Mouse (Mus musculus) small intestine, adult 2 months (tissue): ENCODE measurements around the gene Wwc2. TPM values are rescaled to one million over a fixed set of nuclear protein-coding genes. Genes with fewer than 3 reads are reported as not detected.
A peak's percentile ranks its signal among the peaks of the same experiment; 100 is the strongest.

Source experiments
- H3K27ac ChIP-seq: fragments of 200-500 bp; 2 replicates; pipeline ENCODE4 v1.5.1; 2012; ENCODE audit warnings: low read depth, low read length, control low read depth, inconsistent platforms; ENCODE audit not compliant: insufficient read depth
- H3K27me3 ChIP-seq: fragments of 200-500 bp; 2 replicates; pipeline ENCODE4 v1.6.1; 2012; ENCODE audit warnings: mild to moderate bottlenecking, moderate library complexity, low read length, inconsistent platforms; ENCODE audit not compliant: control insufficient read depth, insufficient read depth
- H3K36me3 ChIP-seq: fragments of 200-500 bp; 2 replicates; pipeline ENCODE4 v1.6.1; 2012; ENCODE audit warnings: mild to moderate bottlenecking, low read length, control low read depth, inconsistent platforms; ENCODE audit not compliant: control insufficient read depth, insufficient read depth
- H3K4me1 ChIP-seq: fragments of 200-500 bp; 2 replicates; pipeline ENCODE4 v1.6.1; 2012; ENCODE audit warnings: low read length, inconsistent platforms, mixed read lengths; ENCODE audit not compliant: control insufficient read depth, insufficient read depth, insufficient read length
- H3K4me3 ChIP-seq: fragments of 200-500 bp; 2 replicates; pipeline ENCODE4 v1.5.1; 2012; ENCODE audit warnings: low read depth, mild to moderate bottlenecking, control low read depth, inconsistent platforms, low read length, moderate library complexity
- CTCF ChIP-seq: fragments of 200-500 bp; IDR thresholded peaks from 2 replicates; pipeline ENCODE4 v1.5.1; 2012; ENCODE audit warnings: low read depth, mild to moderate bottlenecking, control low read depth, inconsistent platforms, low read length, moderate library complexity, mixed read lengths; ENCODE audit not compliant: insufficient replicate concordance, insufficient read length; ENCODE audit errors: extremely low read depth
- POLR2A ChIP-seq: fragments of 200-500 bp; IDR thresholded peaks from 2 replicates; pipeline ENCODE4 v1.6.1; 2012; ENCODE audit warnings: low read depth, mild to moderate bottlenecking, control low read depth, inconsistent platforms, low read length, moderate library complexity
- WGBS: fragments of 180-500 bp; shearing (Covaris S2); methylation state at CpG from one replicate; pipeline ENCODE4 v1.1.7; 2018; 5-methylcytosine and 5-hydroxymethylcytosine counted together
- polyA plus RNA-seq: library from polyadenylated mRNA; depleted of rRNA; stranded (reverse); fragments of >200 nt; gene quantifications from 2 replicates; pipeline ENCODE4 v1.2.3, GENCODE M21; 2012

The Wwc2 gene
- polyA plus RNA-seq, 1 experiment: 1.9 TPM

DNA sequence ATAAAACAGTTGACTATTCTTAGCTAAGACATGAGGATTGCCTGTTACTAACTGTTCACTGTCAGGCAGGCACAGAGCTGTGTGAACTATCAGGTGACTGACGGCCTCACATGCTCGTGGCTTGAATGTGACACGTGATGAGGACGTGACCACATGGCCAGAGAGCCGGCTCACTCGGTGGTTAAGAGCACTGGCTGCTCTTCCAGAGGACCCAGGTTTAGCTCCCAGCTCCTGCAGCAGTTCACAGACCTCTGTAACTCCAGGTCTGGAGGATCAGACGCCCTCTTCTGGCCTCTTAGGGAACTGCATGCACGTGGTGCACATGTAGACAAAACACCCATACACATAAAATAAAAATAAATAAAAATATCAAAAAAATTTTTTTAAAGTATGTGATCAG, 140.9 kb downstream of the Wwc2 start:
- 81% methylated on average over 8 of the region's 8 CpGs for WGBS
- TF ChIP-seq CTCF (peak; percentile 31; the same call in 1 of the 2 replicates), POLR2A (no peak)
- Histone ChIP-seq H3K36me3 (0 out of 2 replicates have a peak, but pooled peaks cover 1% of the 10 kb centered on the region), H3K4me1 (peaks cover 2% of the 10 kb centered on the region; the same call in 1 of the 2 replicates), H3K27me3 (no peaks in the 10 kb centered on the region), H3K27ac (no peak overlapping the region), H3K4me3 (no peak overlapping the region)

DNA sequence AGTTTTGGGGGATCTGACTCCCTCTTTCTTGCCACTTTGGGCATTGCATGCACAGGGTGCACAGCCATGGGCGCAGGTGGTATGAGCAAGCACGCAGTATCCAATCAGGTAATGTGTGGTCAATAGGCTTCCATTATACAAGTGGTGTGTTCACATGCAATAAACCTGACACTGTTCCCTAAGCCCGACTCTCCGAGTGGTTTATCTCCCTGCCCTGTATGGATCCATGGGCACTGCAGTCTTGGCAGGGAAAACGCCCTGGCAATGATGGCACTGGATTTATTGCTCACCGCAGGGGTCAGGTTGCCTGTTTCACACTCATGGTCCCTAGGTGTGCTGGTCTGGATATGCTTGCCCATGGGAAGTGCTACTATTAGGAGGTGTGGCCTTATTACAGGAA, 142.8 kb downstream of the Wwc2 start:
- Histone ChIP-seq H3K27me3 (no peaks in the 10 kb centered on the region), H3K36me3 (0 out of 2 replicates have a peak, but pooled peaks cover 1% of the 10 kb centered on the region), H3K4me1 (peaks cover 2% of the 10 kb centered on the region; the same call in 1 of the 2 replicates), H3K27ac (no peak overlapping the region), H3K4me3 (no peak overlapping the region)
- TF ChIP-seq POLR2A (no peak), CTCF (no peak)
- WGBS: 91% methylated on average over 6 of the region's 6 CpGs

DNA sequence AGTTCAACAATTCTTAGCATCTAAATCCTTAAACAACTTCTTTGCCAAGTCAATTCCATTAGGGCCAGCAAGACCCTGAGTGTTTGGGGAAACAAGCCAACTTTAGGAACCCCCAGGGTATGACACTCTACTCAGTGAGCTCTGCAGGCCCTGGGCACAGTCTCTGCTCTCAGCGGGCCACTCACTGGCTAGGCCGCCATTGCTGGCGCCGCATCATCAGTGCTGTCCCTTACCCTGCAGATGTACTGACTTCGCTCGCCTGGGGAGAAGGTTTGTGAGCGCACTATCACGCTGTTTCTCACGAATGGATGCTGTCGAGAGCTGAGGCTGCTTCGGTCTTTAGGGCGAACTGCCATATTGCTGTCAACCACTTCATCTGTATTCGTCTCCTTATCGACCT, 143.6 kb downstream of the Wwc2 start:
- TF ChIP-seq POLR2A (no peak), CTCF (no peak)
- Histone ChIP-seq H3K27ac (no peak overlapping the region), H3K4me1 (peaks cover under 1% of the 10 kb centered on the region; the same call in 1 of the 2 replicates), H3K4me3 (no peak overlapping the region), H3K36me3 (peaks cover 1% of the 10 kb centered on the region; the same call in 1 of the 2 replicates), H3K27me3 (no peaks in the 10 kb centered on the region)
- 92% methylated on average over 14 of the region's 14 CpGs for WGBS

DNA sequence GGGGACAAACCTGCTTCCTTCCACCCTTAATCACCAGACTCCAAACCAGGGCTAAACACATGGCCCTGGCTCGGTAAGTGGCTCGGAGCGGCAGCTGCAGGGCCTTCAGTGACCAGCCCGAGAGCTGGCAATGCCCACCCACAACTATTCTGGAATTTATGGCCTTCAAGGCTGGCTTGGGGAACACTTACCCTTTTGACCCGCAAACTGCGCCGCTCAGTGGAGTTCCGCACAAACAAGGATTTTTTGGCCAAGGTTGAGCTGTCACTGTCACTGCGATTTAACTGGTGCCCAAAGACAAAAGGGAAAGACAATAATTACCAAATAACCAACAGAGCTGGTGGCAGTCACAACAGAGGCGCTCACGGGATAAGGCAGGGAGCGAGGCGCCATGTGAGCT, 144.8 kb downstream of the Wwc2 start:
- no peaks in the 10 kb centered on the region for H3K4me1 ChIP-seq
- H3K4me3 ChIP-seq: no peak overlapping the region
- no peaks in the 10 kb centered on the region for H3K27me3 ChIP-seq
- TF ChIP-seq POLR2A (no peak), CTCF (no peak)
- peaks cover 1% of the 10 kb centered on the region; the same call in 1 of the 2 replicates for H3K36me3 ChIP-seq
- no peak overlapping the region for H3K27ac ChIP-seq
- 79% methylated on average over 13 of the region's 13 CpGs for WGBS

DNA sequence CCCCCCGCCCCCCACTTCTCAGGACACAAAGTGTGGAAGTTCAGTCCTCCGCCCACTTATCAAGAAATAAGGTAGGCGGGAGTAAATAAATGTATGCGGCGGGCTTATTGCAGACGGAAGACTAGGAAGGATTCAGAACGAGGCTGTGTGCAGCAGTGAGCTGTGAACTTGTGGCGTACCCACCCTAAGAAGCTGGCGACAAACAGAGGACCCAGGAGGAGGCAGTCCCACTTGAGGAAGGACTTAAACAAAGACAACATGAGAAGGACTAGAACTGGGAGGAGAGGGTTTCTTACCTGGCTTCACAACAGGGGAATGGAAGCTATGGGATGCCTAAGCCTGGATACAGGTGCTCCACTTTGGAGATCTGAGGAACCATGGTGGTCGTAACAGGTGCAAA, 147.1 kb downstream of the Wwc2 start:
- WGBS: 94% methylated on average over 10 of the region's 10 CpGs
- Histone ChIP-seq H3K27ac (no peak overlapping the region), H3K27me3 (no peaks in the 10 kb centered on the region), H3K4me3 (no peak overlapping the region), H3K36me3 (no peaks in the 10 kb centered on the region; the same call in 1 of the 2 replicates), H3K4me1 (no peaks in the 10 kb centered on the region)
- no peak for TF ChIP-seq CTCF
- TF ChIP-seq POLR2A: no peak

DNA sequence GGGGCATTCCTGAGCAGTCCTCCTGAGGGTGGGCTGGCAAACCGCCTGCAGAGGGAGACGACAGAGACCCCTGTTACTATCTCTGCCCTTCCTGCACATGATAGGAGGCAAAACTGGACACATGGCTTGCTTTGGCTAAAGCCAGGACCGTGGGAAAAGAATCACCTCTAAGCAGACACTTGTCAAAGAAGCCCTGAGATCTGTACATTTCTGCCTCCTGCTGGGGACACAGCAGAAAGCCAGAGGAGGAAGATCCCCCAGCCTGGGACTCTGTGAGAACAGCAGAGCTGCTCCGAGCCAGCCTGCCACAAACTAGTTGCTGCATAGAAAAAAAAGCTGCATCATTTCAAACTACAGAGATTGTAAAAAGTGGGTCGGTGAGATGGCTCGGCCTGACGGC, 147.7 kb downstream of the Wwc2 start:
- 79% methylated on average over 7 of the region's 7 CpGs for WGBS
- no peaks in the 10 kb centered on the region for H3K4me1 ChIP-seq
- H3K4me3 ChIP-seq: no peak overlapping the region
- TF ChIP-seq POLR2A (no peak), CTCF (no peak)
- no peaks in the 10 kb centered on the region; the same call in 1 of the 2 replicates for H3K36me3 ChIP-seq
- H3K27ac ChIP-seq: no peak overlapping the region
- no peaks in the 10 kb centered on the region for H3K27me3 ChIP-seq

DNA sequence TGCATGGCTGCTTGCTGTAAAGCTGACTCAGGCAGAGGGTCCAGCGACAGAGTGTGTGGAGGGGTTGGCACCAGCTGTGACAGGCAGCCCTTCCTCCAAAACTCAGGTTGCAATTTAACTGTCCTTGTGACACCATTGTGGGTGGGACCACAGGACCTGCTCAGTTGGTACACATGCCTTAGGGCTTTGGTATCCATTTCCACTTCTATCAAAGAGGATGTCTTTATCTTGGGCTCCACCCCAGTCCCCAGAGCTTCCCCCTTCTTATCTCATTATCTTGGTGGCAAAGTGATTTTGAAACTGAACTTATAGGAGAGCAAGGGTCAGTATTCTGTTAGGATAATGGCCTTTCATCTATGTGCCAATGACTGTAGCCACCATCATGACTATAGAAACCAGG, 156.8 kb downstream of the Wwc2 start:
- Histone ChIP-seq H3K4me3 (no peak overlapping the region), H3K27ac (no peak overlapping the region), H3K36me3 (no peaks in the 10 kb centered on the region), H3K4me1 (no peaks in the 10 kb centered on the region), H3K27me3 (no peaks in the 10 kb centered on the region)
- WGBS: 81% methylated on average over 1 of the region's 1 CpGs
- TF ChIP-seq POLR2A (no peak), CTCF (no peak)

DNA sequence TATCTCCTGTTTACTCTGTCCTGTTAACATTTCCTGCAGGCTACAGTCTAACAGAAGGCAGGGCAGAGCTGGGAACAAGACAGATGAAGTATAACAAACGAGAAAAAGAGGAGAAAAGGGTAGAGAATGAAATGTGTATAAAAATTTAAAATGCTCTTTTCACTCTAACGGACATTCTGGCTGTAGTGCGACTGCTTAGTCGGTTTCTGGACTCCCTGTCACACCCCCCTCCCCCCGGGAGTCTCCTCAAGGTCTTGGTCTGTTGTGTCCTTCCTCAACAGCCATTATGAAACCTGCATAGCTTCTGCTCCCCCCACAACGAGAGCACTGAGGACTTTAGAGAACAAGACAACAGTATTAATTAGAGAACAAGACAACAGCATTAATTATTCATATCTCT, 158.1 kb downstream of the Wwc2 start:
- Histone ChIP-seq H3K36me3 (0 out of 2 replicates have a peak, but pooled peaks cover 2% of the 10 kb centered on the region), H3K27me3 (no peaks in the 10 kb centered on the region), H3K4me1 (no peaks in the 10 kb centered on the region), H3K27ac (no peak overlapping the region), H3K4me3 (no peak overlapping the region)
- TF ChIP-seq CTCF (no peak), POLR2A (no peak)
- 61% methylated on average over 6 of the region's 6 CpGs for WGBS
